Mouse (Mus musculus) layer of hippocampus, adult 8-10 months (tissue): ENCODE data around the gene Fus. TPM values are rescaled to one million over a fixed set of nuclear protein-coding genes. Genes with fewer than 3 reads are reported as not detected.
A peak's percentile ranks its signal among the peaks of the same experiment; 100 is the strongest.
"Not testable (repeated sequence)": the region's sequence is repeated elsewhere in the genome, so short reads cannot be mapped to it uniquely, and the experiment has no call there.

Source experiments
- DNase-seq, 2 experiments: peaks; one replicate each; pipeline ENCODE4 v3.0.0; 2022; ENCODE audit warnings: low spot score in 2 of 2
- total RNA-seq, 4 experiments: library from RNA; stranded (reverse); gene quantifications; 2 replicates each; pipeline ENCODE4 v1.2.4; 2022

The Fus gene
- 100 to 1,000 TPM; 328 to 387 (median 356) TPM for total RNA-seq

- DNase-seq, result peak; percentile 90 to 95
Observed at GRCm38 (mm10) chr7:127967004-127967921, at the start of gene Fus. Gene Fus, plus strand, starts transcription at chr7:127967457.

DNA sequence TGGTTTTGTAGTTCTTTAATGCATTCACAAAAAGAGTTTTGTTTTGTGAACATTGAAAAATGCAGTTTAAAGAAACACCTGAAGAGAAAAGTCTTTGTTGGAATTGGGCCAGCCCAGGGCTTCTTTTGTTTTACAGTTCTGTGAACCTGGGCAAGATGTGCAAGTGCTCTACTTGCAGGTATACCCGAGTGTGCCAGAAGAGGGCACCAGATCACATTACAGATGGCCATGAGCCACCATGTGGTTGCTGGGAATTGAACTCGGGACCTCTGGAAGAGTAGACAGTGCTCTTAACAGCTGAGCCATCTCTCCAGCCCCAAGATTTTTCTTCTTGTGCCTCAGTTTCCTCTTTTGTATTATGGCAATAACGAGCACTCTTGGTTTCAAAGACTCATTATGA, 49.1 kb upstream of the Fus start:
- DNase-seq, result no peak

- DNase-seq, result no peak
Observed at GRCm38 (mm10) chr7:127919290-127919689, 48.0 kb upstream of the Fus start.

DNA sequence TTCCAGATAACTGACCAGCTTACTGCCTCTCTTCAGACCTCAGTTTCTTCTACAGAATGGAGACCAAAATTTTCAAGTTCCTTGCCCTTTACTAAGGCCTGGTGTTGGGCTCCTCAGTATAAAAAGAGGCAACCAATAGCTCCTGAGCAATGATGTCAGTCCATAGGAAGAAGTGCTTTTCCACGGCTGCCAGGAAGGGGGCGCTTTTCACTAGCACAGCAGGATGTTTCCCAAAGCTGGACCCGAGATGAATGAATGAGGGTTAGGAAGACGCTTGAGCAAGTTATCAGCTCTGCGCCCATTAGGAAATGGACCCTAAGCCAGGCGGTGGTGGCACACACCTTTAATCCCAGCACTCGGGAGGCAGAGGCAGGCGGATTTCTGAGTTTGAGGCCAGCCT, 45.7 kb upstream of the Fus start:
- no peak for DNase-seq

DNA sequence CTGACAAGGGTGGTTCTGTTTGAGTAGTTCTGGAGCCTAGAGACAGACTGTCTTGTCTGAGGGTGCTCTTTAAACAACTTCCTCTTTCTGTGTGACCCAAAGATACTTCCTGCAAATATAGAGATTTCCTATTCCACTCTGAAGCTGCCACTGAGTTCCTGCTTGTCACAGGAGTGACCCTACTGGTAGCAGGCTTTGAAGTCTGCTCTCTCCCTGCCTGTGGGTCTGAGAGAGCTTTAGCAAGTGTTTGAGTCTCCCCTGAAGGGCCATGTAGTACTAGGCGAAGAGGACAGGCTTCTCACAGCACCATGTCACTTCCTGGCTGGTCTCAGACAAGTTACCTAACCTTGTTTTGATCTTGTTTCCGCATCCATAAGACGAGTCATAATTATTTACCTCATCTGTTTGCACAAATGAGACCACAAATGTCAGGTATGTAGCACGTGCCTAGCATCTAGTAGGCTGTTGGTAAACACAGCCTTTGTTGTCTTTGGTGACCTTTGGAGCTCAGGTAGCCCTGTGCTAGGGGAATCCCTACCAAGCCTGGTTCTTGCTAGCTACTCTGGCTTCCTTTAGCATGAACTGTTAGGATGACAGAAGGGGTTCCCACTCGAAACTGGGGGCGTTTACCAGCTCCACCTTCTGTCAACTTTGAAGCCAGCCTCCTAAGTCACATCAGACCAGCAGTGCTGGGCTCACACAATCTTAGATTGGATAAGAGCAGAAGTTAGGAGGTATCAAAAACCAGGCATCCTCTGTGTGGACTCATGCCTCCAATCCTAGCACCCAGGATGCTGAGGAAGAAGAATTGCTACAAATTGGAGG, 44.6 kb upstream of the Fus start:
- DNase-seq, result no peak

GRCm38 (mm10) chr7:127923714-127924113, 43.5 kb upstream of the Fus start:
- no peak for DNase-seq

DNA sequence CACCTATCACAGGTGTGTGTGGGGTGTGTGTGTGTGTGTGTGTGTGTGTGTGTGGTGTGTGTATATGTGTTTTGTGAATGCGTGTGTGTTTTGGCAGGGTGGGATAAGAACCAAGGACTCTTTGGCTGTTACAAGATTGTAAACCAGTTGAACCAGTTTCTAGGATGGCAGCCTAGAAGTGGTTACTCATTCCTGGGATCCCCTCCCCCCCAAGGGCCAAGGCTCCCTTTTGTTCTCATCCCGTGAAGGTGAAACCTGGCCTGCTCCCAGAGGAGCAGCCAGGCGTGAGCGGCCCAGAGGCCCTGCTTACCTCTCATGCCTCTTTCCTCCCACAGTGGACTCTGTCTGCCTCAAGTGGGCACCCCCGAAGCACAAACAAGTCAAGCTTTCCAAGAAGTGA, 42.0 kb upstream of the Fus start:
- DNase-seq, result no peak

DNA sequence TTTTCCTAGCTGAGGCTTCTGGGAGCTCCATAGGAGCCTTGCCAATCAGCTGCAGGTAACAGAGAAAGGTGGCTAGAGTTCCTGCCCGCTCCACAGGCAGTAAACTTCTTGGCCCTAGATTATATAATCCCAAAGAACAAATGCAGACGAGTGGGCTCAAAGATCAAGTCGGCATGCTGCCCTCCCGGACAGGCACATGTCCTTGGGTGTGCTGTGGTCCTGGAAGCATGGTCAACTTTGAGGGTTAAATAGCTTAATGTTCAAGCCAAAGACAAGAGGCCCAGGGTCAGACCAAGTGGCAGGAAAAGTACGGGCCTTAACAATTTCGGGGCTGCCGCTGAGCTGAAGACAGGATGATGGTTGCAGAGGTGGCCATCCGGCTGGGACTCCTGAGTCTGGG, 41.2 kb upstream of the Fus start:
- no peak for DNase-seq

DNA sequence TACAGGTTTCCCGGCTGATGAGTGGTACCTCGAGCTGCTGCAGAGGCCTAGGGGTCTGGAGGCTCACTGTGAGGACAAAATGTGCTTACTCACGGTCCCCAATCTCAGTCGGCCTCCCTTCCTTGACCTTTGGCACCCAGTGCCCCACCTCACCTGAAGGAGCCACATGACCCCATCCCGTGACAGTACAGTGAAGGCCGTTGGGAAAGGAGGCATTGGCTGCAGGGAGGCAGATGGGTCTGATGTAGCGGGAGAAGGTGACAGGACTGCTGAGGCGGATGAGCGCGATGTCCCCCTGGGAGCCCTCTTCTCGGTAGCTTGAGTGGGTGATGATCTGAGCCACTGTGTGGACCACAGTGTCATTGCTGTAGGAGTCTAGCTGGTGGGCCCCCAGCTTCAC, 40.4 kb upstream of the Fus start:
- no peak for DNase-seq

DNA sequence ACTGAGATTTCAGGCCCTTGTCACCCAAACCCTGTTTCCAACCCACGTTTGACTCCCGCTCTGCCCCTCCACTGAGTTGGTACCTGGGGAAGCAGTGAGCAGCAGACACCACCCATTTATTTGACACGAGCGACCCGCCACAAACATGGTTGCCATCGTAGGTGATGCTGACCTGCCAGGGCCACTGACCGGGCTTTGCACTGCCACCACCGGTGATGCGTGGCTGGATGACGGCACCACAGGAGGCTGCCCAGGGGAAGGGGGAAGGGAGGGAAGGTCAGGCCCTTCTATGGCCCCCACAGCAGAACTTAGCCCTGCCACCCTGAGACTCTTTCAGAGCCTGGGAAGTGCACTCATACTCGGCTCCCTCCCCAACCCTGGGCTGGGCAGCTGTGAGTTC, 39.5 kb upstream of the Fus start:
- no peak for DNase-seq

GRCm38 (mm10) chr7:127928596-127928995, 38.7 kb upstream of the Fus start:
- no peak for DNase-seq

- no peak for DNase-seq
Observed at GRCm38 (mm10) chr7:127929923-127930322, 37.3 kb upstream of the Fus start, which contains the start of gene Prss8. Gene Prss8, minus strand, starts transcription at chr7:127930104.

GRCm38 (mm10) chr7:127930636-127931035, 36.6 kb upstream of the Fus start:
- DNase-seq, result no peak

DNA sequence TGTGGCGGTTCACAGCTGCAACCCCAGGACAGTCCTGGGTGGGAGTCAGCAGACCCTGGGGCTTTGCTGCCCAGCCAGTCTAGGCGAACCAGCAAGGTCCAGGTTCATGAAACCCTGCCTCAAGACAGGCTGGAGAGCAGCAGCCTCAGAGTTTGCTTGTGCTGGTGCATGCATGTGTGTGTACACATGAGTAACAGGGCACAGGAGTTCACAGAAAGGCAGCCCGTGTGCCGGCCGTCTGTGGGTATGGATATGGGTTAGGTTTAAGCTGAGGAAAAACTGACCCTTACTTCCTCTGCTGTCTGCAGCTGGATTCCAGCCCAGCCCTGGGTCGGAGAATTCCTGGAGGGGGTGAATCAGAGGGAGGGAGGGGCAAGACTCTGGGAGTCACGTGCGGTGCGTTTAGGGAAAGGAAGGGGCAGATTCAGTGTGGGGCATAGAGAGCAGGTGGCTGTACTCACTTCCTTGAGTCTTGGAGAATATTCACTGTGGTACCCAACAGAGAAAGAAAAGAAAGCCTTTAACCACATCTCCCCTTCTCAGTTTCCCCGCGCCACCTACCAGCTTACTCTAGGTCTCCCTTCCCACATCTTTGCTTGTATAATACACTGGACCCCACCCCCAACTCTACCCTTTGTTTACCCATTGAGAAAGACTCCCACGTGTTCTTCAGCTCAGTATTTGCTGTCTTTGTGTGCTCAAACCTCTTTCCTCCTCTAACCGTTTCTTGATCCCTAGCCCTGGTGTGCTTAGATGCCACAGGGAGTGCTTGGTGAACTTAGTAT, 35.7 kb upstream of the Fus start:
- no peak for DNase-seq

- DNase-seq, result no peak
Observed at GRCm38 (mm10) chr7:127932273-127933031, 34.8 kb upstream of the Fus start.

GRCm38 (mm10) chr7:127934075-127934474, 33.2 kb upstream of the Fus start:
- no peak for DNase-seq

- peak; percentile 92 to 96 for DNase-seq
Observed at GRCm38 (mm10) chr7:127935028-127935722, 32.1 kb upstream of the Fus start.

DNA sequence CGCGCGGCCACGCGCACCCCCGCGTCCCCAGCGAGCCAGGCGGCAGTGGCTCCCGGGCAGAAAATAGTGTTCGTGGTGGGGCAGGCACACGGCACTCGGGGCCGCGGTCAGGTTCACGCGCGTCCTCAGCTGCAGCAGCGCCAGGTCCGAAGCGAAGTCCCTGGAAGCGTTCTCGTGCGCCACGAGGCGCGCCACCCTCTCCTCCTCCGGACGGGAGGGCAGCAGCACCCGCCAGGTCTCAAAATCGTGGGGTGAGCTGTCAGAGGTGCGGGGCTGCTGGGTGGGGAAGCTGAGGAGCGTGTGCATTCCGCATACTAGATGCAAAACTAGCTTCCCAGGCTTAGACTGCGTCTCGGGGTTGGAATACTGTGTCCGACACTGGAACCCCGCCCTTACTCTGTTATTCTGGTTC, 31.5 kb upstream of the Fus start:
- DNase-seq, result no peak

- DNase-seq, result no peak
Observed at GRCm38 (mm10) chr7:127936216-127936884, 30.9 kb upstream of the Fus start.

DNA sequence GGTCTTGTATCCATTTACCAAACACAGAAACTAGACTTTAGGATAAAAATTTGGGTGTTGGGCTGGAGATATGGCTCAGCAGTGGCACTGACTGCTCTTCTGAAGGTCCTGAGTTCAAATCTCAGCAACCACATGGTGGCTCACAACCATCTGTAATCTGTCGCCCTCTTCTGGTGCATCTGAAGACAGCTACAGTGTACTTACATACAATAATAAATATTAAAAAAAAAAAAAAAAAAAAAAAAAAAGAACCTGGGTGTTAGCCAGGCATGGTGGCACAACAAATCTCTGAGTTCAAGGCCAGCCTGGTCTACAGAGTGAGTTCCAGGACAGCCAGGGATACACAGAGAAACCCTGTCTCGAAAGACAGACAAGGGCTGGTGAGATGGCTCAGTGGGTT, 25.2 kb upstream of the Fus start:
- DNase-seq, result not testable (repeated sequence)
